Mouse (Mus musculus) heart, postnatal 14 days (tissue): ENCODE measurements around the gene St3gal5. TPM values are rescaled to one million over a fixed set of nuclear protein-coding genes. Genes with fewer than 3 reads are reported as not detected.
"Not testable (repeated sequence)": the region's sequence is repeated elsewhere in the genome, so short reads cannot be mapped to it uniquely, and the experiment has no call there.

Source experiments
- DNase-seq, 2 experiments: peaks; one replicate each; pipeline ENCODE4 v3.0.0; 2021 to 2022
- intact Hi-C: fragments of 180-260 bp; cut with DNase I; formaldehyde crosslinking; loops from one replicate; pipeline ENCODE4 v1.15.1; 2025
- total RNA-seq, 2 experiments: library from RNA; stranded (reverse); gene quantifications; 2 replicates each; pipeline ENCODE4 v1.2.3; 2021

St3gal5 gene
- total RNA-seq, 2 experiments from 2014 or later: 43.3 to 46.0 TPM

GRCm38 (mm10) chr6:72124315-72125103 is 27.1 kb downstream of the St3gal5 start:
- intact Hi-C loops: no loop called here
- DNase-seq: no peak

- no peak for DNase-seq
- intact Hi-C loops: no loop called here
These were observed 28.9 kb downstream of the St3gal5 start for GRCm38 (mm10) chr6:72126128-72126917.

GRCm38 (mm10) chr6:72130056-72130455 is 32.7 kb downstream of the St3gal5 start:
- no peak for DNase-seq
- intact Hi-C loops: no loop called here

GRCm38 (mm10) chr6:72132671-72133214 is 35.4 kb downstream of the St3gal5 start:
- intact Hi-C loops: no loop called here

GRCm38 (mm10) chr6:72134850-72135515 is 37.6 kb downstream of the St3gal5 start:
- intact Hi-C loops: no loop called here
- DNase-seq: no peak

More at GRCm38 (mm10) chr6:72132671-72133214, 35.4 kb downstream of the St3gal5 start:
- DNase-seq: no peak

GRCm38 (mm10) chr6:72136016-72136415 is 38.6 kb downstream of the St3gal5 start:
- intact Hi-C loops: no loop called here

GRCm38 (mm10) chr6:72136543-72136942 is 39.2 kb downstream of the St3gal5 start:
- no peak for DNase-seq
- intact Hi-C loops: no loop called here

More at GRCm38 (mm10) chr6:72136016-72136415, 38.6 kb downstream of the St3gal5 start:
- DNase-seq: no peak

GRCm38 (mm10) chr6:72139508-72140193 is 42.3 kb downstream of the St3gal5 start:
- intact Hi-C loops: no loop called here
- DNase-seq: no peak

GRCm38 (mm10) chr6:72140371-72140770 is 43.0 kb downstream of the St3gal5 start:
- intact Hi-C loops: no loop called here
- no peak for DNase-seq

GRCm38 (mm10) chr6:72141191-72141590 is 43.8 kb downstream of the St3gal5 start:
- intact Hi-C loops: no loop called here
- DNase-seq: no peak

GRCm38 (mm10) chr6:72142561-72142960 is 45.2 kb downstream of the St3gal5 start:
- DNase-seq: no peak
- intact Hi-C loops: no loop called here

- intact Hi-C loops: no loop called here
- DNase-seq: no peak
These were observed 47.0 kb downstream of the St3gal5 start for GRCm38 (mm10) chr6:72144353-72144752.

- intact Hi-C loops: no loop called here
- DNase-seq: no peak
These were observed 49.4 kb downstream of the St3gal5 start for GRCm38 (mm10) chr6:72146803-72147202.

GRCm38 (mm10) chr6:72148721-72149120 is 51.3 kb downstream of the St3gal5 start:
- DNase-seq: no peak

GRCm38 (mm10) chr6:72149797-72150196 is 52.4 kb downstream of the St3gal5 start:
- intact Hi-C loops: no loop called here
- no peak for DNase-seq

More at GRCm38 (mm10) chr6:72148721-72149120, 51.3 kb downstream of the St3gal5 start:
- intact Hi-C loops: no loop called here

- DNase-seq: no peak
- intact Hi-C loops: no loop called here
These were observed 55.3 kb downstream of the St3gal5 start for GRCm38 (mm10) chr6:72152707-72153106.

GRCm38 (mm10) chr6:72153455-72153854 is 56.1 kb downstream of the St3gal5 start:
- DNase-seq: peak in 1 of 2 experiments; percentile 29
- intact Hi-C loops: no loop called here

- intact Hi-C loops: not testable (repeated sequence)
- peak; percentile 72 to 80 for DNase-seq
These were observed 56.6 kb downstream of the St3gal5 start for GRCm38 (mm10) chr6:72154008-72154407.

GRCm38 (mm10) chr6:72154938-72155531 is 57.6 kb downstream of the St3gal5 start:
- intact Hi-C loops: no loop called here
- DNase-seq: no peak

- intact Hi-C loops: no loop called here
These were observed 58.3 kb downstream of the St3gal5 start for GRCm38 (mm10) chr6:72155649-72156048.

More at GRCm38 (mm10) chr6:72155649-72156048, 58.3 kb downstream of the St3gal5 start:
- DNase-seq: no peak
